Mouse (Mus musculus) heart, adult 8-10 months (tissue): ENCODE measurements at regions not wholly inside any gene's neighbourhood (a gene's known extent, or its start where the extent isn't known, plus 50 kb on each side); places are given as distances from the start of the nearest gene placed in this dataset.
"Not testable (repeated sequence)": the region's sequence is repeated elsewhere in the genome, so short reads cannot be mapped to it uniquely, and the experiment has no call there.

Experiments used
- DNase-seq: peaks from one replicate; pipeline ENCODE4 v3.0.0; 2022; ENCODE audit warnings: low spot score

- not testable (repeated sequence) for DNase-seq
Measured at GRCm38 (mm10) chr6:48341367-48341766, 54.0 kb upstream of the Krba1 start.

- not testable (repeated sequence) for DNase-seq
Measured at GRCm38 (mm10) chr6:48336964-48337363, 58.4 kb upstream of the Krba1 start.

- no peak for DNase-seq
Measured at GRCm38 (mm10) chr6:48288011-48288410, 107.4 kb upstream of the Krba1 start.

- DNase-seq, result not testable (repeated sequence)
Measured at GRCm38 (mm10) chr6:48279646-48280045, 115.7 kb upstream of the Krba1 start.

GRCm38 (mm10) chr6:48261563-48261962, 133.8 kb upstream of the Krba1 start:
- DNase-seq, result not testable (repeated sequence)

- not testable (repeated sequence) for DNase-seq
Measured at GRCm38 (mm10) chr6:48252989-48253388, 142.4 kb upstream of the Krba1 start.

- no peak for DNase-seq
Measured at GRCm38 (mm10) chr6:48251954-48252353, 143.4 kb upstream of the Krba1 start.

- not testable (repeated sequence) for DNase-seq
Measured at GRCm38 (mm10) chr6:48244191-48244590, 151.2 kb upstream of the Krba1 start.

GRCm38 (mm10) chr6:48227431-48227830, 141.0 kb upstream of the Zfp746 start:
- peak; percentile 15 for DNase-seq

- no peak for DNase-seq
Measured at GRCm38 (mm10) chr6:48224206-48224605, 137.8 kb upstream of the Zfp746 start.

GRCm38 (mm10) chr6:48222971-48223370, 136.6 kb upstream of the Zfp746 start:
- no peak for DNase-seq

- not testable (repeated sequence) for DNase-seq
Measured at GRCm38 (mm10) chr6:48221806-48222205, 135.4 kb upstream of the Zfp746 start.

- DNase-seq, result no peak
Measured at GRCm38 (mm10) chr6:48215212-48215611, 128.8 kb upstream of the Zfp746 start.

- DNase-seq, result no peak
Measured at GRCm38 (mm10) chr6:48209739-48210138, 123.3 kb upstream of the Zfp746 start.

GRCm38 (mm10) chr6:48209103-48209502, 122.7 kb upstream of the Zfp746 start:
- no peak for DNase-seq

GRCm38 (mm10) chr6:48205722-48206121, 119.3 kb upstream of the Zfp746 start:
- no peak for DNase-seq

GRCm38 (mm10) chr6:48199951-48200350, 113.6 kb upstream of the Zfp746 start:
- DNase-seq, result no peak

- DNase-seq, result no peak
Measured at GRCm38 (mm10) chr6:48198806-48199205, 112.4 kb upstream of the Zfp746 start.

GRCm38 (mm10) chr6:48197696-48198378, 111.4 kb upstream of the Zfp746 start:
- no peak for DNase-seq

- not testable (repeated sequence) for DNase-seq
Measured at GRCm38 (mm10) chr6:48188363-48188762, 102.0 kb upstream of the Zfp746 start.

GRCm38 (mm10) chr6:48185311-48185710, 98.9 kb upstream of the Zfp746 start:
- DNase-seq, result no peak

- no peak for DNase-seq
Measured at GRCm38 (mm10) chr6:48178360-48179120, 92.1 kb upstream of the Zfp746 start.

GRCm38 (mm10) chr6:48177936-48178335, 91.5 kb upstream of the Zfp746 start:
- DNase-seq, result peak; percentile 29
